Mouse (Mus musculus): ENCODE results near the gene Vasp.

Gene Vasp

DNA sequence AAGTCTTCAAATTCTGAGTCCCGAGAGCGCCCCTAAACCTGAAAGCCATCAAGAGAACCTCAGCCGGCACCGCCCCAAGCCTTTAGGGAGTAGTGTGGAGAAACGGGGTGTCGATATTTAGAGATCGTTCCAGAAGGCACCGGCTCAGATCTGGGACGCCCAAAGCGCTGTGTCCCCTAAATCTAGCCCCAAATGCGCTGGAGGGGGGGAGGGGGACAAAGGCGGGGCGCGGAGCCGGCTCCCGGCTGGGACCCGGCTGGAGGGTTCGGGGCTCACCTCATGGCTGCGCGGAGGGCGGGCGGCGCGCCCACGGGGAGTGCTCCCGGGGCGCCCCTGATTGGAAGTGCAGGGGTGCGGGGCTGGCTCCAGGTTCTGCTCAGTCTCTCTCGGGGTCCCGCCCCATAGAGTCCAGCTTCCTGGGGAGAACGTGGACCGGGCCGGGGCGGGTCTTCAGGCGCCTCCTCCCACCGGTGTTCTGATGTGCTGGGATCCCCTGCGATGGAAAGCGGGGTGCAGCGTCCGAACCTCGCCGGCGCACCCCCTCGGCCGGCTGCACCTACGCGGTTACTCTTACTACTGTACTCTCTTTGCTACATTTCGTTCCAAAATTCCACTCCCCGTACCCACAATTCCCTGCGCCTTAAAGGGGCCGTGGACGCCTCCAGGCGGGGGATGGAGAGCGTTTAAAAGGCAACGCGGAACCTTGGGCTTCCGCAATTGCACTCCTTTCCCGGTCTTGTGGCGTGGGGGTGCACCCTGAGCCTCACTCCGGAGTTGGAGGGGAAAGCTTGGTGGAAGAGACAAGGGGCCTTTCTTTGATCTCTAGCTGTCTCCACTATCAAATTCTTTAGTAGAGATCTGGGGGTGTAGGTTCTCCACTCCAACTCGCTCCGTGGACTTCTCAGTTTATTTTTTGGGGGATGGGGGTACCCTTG is at the start of gene Vasp:
Gene Vasp, minus strand, starts transcription at position 580 of the 935 bp plus-strand sequence.
- POLR2A ChIA-PET = interaction anchor here (0.6 to 8.6 kb wide), 67 partner anchors 8 to 426 kb away, joined by 3 to 97 read pairs (median 5); partner anchors contain the start of genes Fosb (in 3 of the 4), Eml2 (in 2 of the 4), Opa3 (in 2 of the 4) and Ercc1 (in 1 of the 4)

DNA sequence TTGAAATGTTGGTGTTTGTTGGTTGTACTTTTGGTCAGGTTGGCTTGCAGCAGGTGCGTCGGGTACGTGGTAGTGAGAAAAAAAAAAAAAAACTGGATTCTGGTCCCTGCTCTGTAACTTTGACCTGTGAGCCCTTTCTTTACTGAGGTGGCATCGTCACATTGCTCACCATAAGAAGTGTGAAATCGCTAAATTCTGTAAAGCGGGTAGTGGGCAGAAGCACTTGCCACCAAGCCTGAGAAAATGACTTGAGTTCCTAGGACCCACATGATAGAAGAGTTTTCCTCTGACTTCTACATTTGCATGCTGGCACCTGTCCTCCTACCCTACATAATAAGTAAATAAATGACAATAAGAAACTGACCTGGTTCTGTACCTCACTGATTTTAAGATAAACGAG is 49.0 kb upstream of the Vasp start:
- POLR2A ChIA-PET = interaction anchor here in 3 of 4 experiments (0.7 to 1.2 kb wide), 9 partner anchors 10 to 48 kb away, joined by 3 to 24 read pairs (median 3); partner anchors contain the start of genes Fosb (in 3 of the 3), Cd3eap (in 1 of the 3), Ercc1 (in 1 of the 3) and Ppp1r13l (in 1 of the 3)
- CTCF ChIA-PET = interaction anchor here in 2 of 4 experiments (0.6 to 1.0 kb wide), 5 partner anchors 10 to 81 kb away, joined by 3 read pairs; no protein-coding TSS in a partner anchor

More for the DNA sequence above, at the start of gene Vasp:
- CTCF ChIA-PET = interaction anchor here in 2 of 4 experiments (0.6 to 3.0 kb wide), 15 partner anchors 9 to 178 kb away, joined by 3 to 24 read pairs (median 4); partner anchors contain the start of genes Ppm1n (in 1 of the 2) and Six5 (in 1 of the 2)

DNA sequence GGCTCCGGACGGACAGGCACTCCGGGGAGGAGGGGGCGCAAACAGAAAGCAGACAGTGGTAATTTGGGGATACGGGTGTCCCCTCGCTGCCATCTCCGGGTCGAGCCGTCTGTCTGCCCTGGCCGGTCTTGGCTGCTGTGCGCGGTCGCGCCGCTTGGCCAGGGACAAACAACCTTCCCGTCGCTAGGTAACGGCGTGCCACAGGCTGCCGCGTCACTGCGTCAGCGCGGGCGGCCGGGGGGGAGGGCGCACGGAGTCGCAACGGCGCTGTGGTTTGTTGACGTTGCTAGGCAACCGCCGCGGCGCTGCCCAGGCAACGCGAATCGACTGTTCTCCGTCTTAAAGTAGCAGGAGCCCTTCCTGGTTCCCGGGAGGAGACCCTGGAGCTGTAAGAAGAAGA is 48.3 kb upstream of the Vasp start:
- CTCF ChIA-PET = interaction anchor here in 2 of 4 experiments (0.6 to 1.0 kb wide), 5 partner anchors 9 to 80 kb away, joined by 3 read pairs; no protein-coding TSS in a partner anchor
- POLR2A ChIA-PET = interaction anchor here in 3 of 4 experiments (0.7 to 1.2 kb wide), 9 partner anchors 10 to 47 kb away, joined by 3 to 24 read pairs (median 3); partner anchors contain the start of genes Fosb (in 3 of the 3), Cd3eap (in 1 of the 3), Ercc1 (in 1 of the 3) and Ppp1r13l (in 1 of the 3)

DNA sequence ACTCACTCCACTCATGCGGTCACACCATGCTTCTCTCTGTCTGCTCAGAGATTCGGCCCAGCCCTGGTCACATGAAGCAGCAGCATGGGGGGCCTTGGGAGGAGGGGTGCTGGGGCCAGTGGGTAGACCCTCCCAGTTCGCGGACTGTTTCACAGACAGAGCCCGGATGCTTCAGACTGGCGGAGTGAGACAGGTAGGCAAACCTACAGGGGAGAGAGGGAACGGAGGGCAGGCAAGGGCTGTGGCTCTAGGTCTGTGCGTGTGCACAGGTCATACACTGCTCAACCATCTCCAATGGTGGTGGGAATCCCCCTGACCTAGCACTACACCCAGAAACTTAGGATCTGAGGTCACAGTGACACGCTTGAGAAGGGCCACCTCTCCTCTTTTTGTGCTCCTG is 47.8 kb upstream of the Vasp start:
- ChIA-PET POLR2A (interaction anchor here in 3 of 4 experiments (0.9 to 1.1 kb wide), 6 partner anchors 9 to 40 kb away, joined by 3 to 24 read pairs (median 6); partner anchors contain the start of genes Fosb (in 3 of the 3), Cd3eap (in 1 of the 3) and Ppp1r13l (in 1 of the 3)), CTCF (interaction anchor here in 1 of 4 experiments (1.0 kb wide), 1 partner anchor 18 kb away, joined by 3 read pairs; no protein-coding TSS in a partner anchor)

DNA sequence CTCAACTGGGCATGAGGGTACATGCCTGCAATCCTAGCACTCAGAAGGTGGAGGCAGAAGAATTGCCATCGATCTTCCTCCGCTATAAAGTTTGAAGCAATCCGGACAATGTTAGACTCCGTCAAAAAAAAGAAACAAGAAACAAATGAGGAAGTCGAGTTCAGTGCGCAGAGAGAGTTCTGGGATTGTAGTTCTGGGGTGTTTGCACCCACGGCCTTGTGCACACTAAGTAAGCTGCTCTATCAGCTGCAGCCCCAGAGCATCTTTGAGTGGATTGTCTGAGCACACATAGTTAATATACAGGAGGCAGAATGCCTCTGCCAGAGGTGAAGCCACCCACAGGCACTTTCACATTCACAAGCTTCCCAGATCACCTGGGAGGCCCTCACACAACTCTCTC is 47.1 kb upstream of the Vasp start:
- CTCF ChIA-PET = interaction anchor here in 2 of 4 experiments (0.5 to 0.7 kb wide), 2 partner anchors 27 to 62 kb away, joined by 3 read pairs; no protein-coding TSS in a partner anchor
- POLR2A ChIA-PET = interaction anchor here in 3 of 4 experiments (0.7 to 1.5 kb wide), 4 partner anchors 8 to 36 kb away, joined by 3 to 6 read pairs (median 4); partner anchors contain the start of gene Fosb (in 1 of the 3)

DNA sequence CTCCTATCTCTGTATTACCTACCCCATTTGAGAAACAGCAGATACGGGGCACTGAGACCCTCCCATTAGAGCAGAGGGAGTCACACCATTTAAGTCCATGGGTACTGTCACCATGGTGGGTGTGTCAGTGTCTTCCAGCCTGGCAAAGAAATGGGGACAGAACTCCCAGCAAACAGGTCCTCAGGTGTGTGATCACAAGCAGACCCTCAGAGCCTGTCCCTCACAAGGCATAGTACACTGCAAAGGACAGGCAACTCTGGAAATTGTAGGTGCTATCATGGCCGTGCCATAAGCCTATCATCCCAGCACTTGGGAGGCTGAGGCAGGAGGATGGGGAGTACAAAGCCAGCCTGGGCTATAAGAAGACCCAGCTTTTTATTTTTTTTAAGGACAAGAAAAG is 46.6 kb upstream of the Vasp start:
- POLR2A ChIA-PET = interaction anchor here in 2 of 4 experiments (1.1 to 1.5 kb wide), 3 partner anchors 8 to 14 kb away, joined by 4 to 6 read pairs (median 5); partner anchors contain the start of gene Fosb (in 1 of the 2)
- CTCF ChIA-PET = interaction anchor here in 1 of 4 experiments (0.5 to 1.0 kb wide), 2 partner anchors 25 to 62 kb away, joined by 3 read pairs; no protein-coding TSS in a partner anchor

DNA sequence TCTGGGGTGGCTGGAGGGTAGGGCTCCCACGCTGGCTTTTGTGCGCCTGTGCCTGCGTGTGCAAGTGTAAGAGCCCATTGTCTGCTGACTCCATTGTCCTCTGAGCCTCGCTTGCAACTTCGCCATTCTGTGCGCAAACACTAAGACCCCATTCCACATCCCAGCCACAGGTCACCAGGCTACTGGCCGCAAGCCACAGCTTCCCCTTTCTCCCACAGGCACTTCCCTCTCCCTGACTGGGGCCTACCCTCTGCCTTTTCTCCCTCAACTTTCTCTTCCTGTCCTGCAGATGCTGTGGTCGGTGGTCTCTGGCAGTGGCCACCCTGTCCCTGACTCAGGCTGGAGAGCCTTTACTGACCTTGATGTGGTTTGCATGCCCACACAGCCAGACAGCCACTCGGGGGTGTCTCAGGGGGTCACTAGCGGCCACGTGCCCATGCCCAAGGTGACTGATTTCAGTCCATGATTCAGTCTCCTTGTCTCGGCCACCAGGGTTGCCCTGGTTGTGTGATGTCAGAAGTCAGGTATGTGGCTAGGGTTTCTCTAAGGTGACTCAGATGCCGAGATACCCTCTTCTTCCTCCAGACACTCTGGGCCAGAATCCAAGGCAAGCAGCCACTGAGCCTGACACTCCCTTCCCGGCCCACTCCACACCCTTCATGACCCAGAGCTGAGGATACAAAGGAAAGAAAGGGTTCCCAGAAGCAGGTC is 45.0 kb upstream of the Vasp start:
- ChIA-PET CTCF (interaction anchor here in 2 of 4 experiments (0.7 to 1.2 kb wide), 4 partner anchors 30 to 274 kb away, joined by 3 to 4 read pairs (median 3); no protein-coding TSS in a partner anchor), POLR2A (interaction anchor here in 1 of 4 experiments (0.5 to 1.2 kb wide), 2 partner anchors 8 to 449 kb away, joined by 4 to 5 read pairs; no protein-coding TSS in a partner anchor)

DNA sequence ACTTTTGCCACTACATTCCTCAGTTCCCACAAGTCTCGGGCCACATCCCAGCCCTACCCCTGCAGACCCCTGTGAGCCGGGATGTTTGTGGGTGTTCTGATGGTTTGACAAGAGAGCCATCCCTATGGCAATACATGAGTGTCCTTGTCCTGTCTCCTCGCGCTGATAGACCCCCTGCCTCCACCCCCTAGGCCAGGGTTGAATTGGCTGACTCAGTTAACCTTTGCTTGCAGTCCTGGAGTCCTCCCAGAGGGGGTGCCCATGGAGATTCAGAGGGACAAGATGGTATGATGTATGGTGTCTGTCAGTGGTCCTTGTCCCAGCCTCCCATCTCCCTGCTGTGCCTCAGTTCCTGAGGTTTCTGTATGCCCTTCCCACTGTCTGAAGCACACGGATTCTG is 42.4 kb upstream of the Vasp start:
- ChIA-PET CTCF (no interaction called here), POLR2A (no interaction called here)

DNA sequence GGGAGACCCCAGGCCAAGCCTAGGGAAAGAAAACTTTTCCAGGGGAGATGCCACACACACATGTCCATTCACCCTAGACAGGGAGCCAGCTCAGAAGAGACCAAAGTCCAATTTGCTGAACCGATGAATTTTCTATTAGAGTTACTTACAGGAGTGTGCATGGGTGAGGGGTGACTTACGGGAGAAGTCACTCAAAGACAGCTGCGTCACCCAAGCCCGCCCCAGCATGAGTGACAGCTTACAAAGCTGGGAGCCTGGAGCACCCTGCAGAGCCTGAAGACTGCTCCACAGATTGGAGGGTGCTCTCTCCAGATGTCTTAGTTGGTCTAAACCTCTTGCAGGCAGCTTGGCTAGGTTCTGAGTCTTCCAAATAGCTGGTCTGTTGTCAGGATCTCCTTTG is 40.4 kb upstream of the Vasp start:
- ChIA-PET POLR2A (interaction anchor here in 1 of 4 experiments (1.4 to 4.5 kb wide), 2 partner anchors 11 to 49 kb away, joined by 3 to 43 read pairs; partner anchors contain the start of genes Cd3eap and Ppp1r13l), CTCF (interaction anchor here in 2 of 4 experiments (0.5 to 1.2 kb wide), 2 partner anchors 28 to 32 kb away, joined by 3 to 4 read pairs; no protein-coding TSS in a partner anchor)

DNA sequence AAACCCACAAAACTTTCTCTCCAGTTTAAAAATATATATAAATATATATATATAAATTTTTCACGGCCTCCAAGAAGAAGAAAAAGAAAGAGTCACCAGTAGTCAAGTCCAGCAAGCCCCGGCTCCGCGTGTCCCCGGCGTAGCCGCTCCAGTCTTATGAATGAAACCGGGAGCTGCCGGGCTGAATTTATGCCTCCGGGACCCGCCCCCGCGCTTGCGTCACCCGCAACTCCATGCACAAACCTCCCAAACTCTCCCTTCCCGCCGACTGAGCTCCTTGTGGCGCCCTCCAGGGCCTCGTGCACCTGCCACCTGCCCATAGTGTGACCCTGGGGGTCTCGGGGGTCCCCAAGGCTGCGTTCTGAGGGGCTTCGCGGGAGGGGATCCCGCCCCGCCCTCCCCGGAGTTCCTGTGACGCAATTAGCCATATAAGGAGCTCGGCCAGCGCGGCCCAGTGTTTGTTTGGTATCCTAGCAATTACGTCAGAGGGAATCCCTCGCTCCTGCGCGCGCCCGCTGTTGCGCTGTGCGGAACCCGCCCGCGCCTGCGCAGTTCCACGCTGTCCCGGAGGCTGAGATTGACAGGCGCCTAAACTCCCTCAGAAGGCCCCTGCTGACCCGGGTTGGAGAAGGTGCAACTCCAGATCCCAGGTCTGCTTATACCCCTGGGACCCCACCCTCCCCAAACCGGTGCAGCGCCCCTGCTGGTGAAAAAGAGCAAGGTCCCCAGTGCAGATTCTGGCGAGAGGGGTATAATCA is 38.4 kb upstream of the Vasp start, which contains the start of gene Fosb:
Gene Fosb, minus strand, starts transcription at position 168 of the 758 bp plus-strand sequence.
- CTCF ChIA-PET = interaction anchor here (0.5 to 3.5 kb wide), 36 partner anchors 9 to 280 kb away, joined by 3 to 36 read pairs (median 4); partner anchors contain the start of genes Cd3eap (in 2 of the 4), Ppp1r13l (in 2 of the 4), Dmwd (in 1 of the 4) and Ercc1 (in 1 of the 4)
- POLR2A ChIA-PET = interaction anchor here in 3 of 4 experiments (0.6 to 4.5 kb wide), 63 partner anchors 8 to 420 kb away, joined by 3 to 43 read pairs (median 4); partner anchors contain the start of genes Ppp1r13l (in 3 of the 3), Ercc1 (in 2 of the 3), Cd3eap (in 1 of the 3) and Qpctl (in 1 of the 3)

DNA sequence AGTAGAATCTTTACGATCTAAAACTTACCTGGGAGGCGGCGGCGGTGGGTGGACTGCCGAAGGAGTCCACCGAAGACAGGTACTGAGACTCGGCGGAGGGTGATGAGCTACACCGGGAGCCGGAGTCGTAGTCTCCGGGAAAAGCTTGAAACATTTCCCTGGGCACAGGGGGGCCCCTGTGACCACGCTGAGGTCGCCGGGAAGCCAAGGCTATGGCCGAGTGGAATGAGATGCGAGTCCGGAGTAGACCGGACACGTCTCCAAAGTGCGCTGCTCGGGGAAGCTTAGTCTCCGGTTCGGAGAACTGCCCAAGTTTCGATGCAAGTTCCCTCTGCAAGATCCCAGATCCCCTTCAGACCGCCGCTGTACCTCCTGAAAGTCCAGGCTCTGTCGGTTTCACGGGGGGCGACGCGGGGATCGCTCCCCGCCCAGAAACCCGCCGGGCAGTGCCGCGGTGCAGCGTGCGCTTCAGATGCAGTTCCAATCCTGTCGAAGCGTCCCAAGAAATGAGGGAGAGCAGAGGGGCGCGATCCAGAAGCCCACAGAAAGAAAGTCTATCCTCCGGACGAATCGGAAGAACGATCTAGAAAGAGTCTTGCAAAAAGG is 37.8 kb upstream of the Vasp start:
- ChIA-PET CTCF (interaction anchor here (0.6 to 3.5 kb wide), 29 partner anchors 8 to 234 kb away, joined by 3 to 36 read pairs (median 4); partner anchors contain the start of genes Cd3eap (in 2 of the 4), Ppp1r13l (in 2 of the 4), Dmwd (in 1 of the 4) and Ercc1 (in 1 of the 4)), POLR2A (interaction anchor here in 3 of 4 experiments (0.6 to 4.5 kb wide), 63 partner anchors 8 to 390 kb away, joined by 3 to 43 read pairs (median 4); partner anchors contain the start of genes Ppp1r13l (in 3 of the 3), Cd3eap (in 2 of the 3), Ercc1 (in 2 of the 3) and Vasp (in 2 of the 3))

DNA sequence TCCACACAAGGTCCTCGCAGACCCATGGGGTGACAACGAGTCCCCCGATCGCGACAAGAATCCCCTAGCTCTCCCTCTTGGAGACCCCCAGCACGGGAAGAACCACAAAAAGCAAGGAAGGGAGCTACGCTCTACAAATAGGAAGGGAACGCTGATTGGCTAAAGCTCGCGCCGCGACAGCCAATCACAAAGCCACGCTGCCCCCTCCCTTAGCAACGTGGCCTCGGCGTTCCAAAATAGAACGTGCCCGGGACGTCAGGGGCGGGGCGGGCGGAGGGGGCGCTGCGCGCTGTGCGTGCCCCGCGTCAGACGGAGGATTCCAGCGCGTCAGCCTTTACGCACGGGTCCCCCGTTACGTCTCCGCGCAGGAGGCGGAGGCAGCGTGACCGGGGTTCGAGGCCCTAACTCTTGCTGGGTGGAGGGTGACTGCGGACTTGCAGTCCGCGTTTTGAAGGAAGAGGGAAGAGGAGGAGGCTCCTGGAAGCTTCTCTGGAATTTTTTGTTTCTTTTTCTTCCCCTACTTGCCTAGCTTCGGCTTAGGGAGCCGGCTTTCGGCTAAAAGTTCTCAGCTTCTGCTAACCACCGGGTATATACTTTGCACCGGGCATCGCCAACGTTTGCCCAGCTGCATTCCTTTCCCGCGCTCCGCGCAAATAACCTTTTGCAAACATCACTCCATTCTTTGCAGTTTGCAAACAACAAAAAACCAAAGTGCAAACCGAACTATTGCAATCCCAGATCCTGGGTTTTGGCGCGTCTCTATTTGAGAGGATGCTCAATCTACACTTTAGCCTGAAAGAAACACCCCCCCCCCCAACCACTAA is 37.0 kb upstream of the Vasp start:
- POLR2A ChIA-PET = interaction anchor here in 3 of 4 experiments (0.6 to 4.5 kb wide), 80 partner anchors 8 to 433 kb away, joined by 3 to 43 read pairs (median 4); partner anchors contain the start of genes Ercc1 (in 3 of the 3), Cd3eap (in 2 of the 3), Eml2 (in 2 of the 3) and Ppp1r13l (in 2 of the 3)
- CTCF ChIA-PET = interaction anchor here (0.5 to 3.5 kb wide), 49 partner anchors 8 to 356 kb away, joined by 3 to 36 read pairs (median 4); partner anchors contain the start of genes Dmwd (in 1 of the 4) and Ercc1 (in 1 of the 4)

DNA sequence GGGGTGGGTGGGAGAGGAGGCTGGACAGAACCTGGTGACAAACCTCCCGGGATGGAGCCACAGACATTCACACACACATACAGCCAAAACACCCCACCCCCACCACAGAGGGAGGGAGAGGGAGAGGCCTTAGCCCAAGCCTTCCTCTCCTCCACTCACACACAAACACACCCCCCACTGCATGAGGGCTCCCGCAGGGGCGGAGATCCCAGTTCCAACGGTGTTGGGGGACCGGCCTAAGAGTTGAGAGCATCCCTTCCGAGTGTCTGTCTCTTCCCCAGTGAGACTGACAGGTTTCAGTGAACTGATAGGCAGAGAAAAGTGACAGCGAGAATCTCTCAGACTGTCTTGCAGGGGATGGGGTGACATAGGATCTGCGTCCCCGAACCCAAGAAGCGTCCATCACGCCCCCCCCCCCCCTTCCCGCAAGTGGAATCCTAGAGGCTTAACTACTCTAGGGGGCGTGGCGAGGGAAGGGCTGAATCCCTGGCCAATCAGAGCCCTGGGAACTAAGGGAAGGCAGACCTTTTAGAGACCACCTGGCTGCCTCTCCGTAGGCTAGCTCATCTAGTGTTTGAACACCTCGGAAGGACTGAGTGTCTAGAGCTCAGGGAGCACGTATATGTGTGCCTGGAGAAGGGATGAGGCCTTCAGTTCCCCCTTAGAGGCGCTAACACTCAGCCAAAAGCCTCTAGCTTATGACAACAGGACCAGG is 36.3 kb upstream of the Vasp start:
- ChIA-PET CTCF (interaction anchor here (0.5 to 3.5 kb wide), 39 partner anchors 8 to 489 kb away, joined by 3 to 36 read pairs (median 4); partner anchors contain the start of gene Ercc1 (in 1 of the 4)), POLR2A (interaction anchor here in 3 of 4 experiments (0.6 to 4.5 kb wide), 66 partner anchors 7 to 434 kb away, joined by 3 to 43 read pairs (median 4); partner anchors contain the start of genes Ercc1 (in 3 of the 3), Cd3eap (in 2 of the 3), Eml2 (in 2 of the 3) and Ppp1r13l (in 2 of the 3))

All from embryonic stem cell, embryonic (primary cell).